Mouse (Mus musculus) NIH3T3 (cell line): Measurements from ENCODE around the gene Cited2.
A peak's percentile ranks its signal among the peaks of the same experiment; 100 is the strongest.

Experiments used
- DNase-seq: peaks from one replicate; pipeline ENCODE4 v3.0.0-alpha.2; 2012; ENCODE audit warnings: low read depth

Gene Cited2

DNA sequence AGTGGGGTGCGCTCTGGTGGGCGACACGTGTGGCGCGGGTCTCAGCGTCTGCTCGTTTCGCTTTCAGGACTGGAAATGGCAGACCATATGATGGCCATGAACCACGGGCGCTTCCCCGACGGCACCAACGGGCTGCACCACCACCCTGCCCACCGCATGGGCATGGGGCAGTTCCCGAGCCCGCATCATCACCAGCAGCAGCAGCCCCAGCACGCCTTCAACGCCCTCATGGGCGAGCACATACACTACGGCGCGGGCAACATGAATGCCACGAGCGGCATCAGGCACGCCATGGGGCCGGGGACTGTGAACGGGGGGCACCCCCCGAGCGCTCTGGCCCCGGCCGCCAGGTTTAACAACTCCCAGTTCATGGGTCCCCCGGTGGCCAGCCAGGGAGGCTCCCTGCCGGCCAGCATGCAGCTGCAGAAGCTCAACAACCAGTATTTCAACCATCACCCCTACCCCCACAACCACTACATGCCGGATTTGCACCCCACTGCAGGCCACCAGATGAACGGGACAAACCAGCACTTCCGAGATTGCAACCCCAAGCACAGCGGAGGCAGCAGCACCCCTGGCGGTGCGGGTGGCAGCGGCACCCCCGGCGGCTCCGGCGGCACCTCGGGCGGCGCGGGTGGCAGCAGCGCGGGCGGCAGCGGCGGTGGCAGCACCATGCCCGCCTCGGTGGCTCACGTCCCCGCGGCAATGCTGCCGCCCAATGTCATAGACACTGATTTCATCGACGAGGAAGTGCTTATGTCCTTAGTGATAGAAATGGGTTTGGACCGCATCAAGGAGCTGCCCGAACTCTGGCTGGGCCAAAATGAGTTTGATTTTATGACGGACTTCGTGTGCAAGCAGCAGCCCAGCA lies 1.1 kb downstream of the Cited2 start:
- DNase-seq, result peak; percentile 80

DNA sequence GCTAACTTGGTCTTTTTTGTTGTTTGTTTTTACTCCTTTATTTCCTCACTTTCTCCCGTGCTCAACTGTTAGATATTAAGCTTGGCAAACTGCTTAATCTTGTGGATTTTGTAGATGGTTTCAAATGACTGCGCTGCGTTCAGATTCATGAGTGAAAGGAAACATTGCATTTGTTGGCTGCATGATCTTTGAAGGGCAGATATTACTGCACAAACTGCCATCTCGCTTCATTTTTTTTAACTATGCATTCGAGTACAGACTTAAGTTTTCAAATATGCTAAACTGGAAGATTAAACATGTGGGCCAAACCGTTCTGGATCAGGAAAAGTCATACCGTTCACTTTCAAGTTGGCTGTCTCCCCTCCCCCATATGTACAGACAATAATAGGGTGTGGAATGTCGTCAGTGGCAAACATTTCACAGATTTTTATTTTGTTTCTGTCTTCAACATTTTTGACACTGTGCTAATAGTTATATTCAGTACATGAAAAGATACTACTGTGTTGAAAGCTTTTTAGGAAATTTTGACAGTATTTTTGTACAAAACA lies 2.1 kb downstream of the Cited2 start:
- peak; percentile 61 for DNase-seq

DNA sequence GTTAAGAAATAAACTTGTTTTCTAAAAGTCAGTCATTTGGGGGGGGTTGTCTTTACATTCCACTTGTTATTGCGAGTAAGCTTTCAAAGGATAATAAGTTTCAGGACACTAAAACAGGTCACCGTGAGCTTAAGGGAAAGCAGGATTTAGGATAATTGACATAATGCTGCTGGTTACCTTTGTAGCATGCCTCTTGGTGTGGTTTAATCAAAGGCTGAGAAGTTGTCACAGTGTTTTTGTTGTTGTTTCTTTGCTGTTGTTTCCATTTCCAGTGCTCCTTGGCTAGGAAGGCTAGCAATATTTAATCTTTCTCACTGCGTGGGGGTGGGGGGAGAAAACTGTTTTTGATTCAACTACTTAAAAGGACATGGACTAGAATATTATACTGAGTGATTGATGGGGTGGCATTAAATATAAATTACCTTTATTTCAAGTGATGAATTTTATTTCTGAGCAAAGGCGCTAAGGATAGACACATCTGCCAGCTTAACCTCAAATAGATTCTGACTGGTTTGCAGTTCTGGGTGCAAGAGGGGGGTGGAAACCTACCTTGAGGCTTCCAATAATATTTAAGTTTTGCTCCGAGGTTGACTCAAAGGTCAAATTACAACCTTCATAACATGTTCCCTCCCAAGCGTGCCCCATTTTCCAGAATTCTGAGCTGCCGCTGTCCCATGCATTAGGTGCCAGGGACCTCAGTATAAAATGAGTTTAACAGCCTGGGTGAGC lies 2.8 kb downstream of the Cited2 start:
- DNase-seq, result peak; percentile 51

DNA sequence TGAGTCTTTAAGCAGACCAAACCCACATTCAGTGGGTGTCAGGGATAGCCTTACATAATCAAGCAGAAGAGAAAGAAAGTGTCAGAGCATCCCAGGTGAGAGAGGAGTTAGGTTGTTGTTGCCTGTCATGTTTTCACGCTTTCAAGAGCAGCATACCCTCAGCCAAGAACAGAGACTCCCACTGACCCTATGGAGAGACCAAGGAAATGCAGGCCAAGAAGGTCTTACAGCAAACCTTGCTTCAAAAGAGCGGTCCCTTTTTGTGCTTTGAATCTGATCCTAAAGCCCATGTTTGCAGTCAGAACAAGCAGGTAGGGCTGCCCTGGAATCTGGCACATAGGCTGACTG lies 3.3 kb downstream of the Cited2 start:
- no peak for DNase-seq

DNA sequence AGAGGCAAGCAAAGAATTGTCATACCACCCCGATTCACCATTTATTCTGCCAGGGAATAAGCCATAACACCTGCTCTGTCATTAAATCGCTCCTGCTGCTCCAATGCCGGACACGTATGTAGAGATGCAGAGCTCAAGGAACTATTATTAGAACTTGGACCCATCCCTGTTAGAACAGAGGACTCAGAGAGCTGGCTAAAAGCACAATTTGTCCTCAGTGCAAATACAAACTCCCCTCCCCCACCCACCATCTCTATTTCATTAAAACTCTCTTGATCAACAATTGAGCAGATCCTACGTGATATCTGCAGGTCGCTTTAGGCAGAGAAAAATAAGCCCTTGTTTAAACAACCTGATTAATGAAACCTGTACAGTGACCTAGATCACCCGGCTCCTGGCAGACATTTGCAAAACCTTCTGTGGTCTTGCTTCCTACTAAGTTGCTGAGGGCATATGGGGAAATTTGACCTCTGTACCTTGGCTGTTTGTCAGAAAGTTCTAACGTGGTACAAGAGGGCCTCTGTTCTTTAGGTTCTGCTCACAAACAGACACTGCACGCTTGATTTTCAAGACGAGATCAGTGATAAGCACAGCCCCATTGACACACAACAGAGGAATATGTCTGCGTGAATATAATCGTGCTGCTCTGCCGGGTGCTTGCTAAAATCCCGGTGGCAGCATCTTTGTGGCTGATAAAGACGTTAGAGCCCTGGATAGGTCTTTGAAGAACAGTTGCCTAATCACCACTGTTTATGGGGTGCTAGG lies 4.3 kb downstream of the Cited2 start:
- DNase-seq, result peak; percentile 74

DNA sequence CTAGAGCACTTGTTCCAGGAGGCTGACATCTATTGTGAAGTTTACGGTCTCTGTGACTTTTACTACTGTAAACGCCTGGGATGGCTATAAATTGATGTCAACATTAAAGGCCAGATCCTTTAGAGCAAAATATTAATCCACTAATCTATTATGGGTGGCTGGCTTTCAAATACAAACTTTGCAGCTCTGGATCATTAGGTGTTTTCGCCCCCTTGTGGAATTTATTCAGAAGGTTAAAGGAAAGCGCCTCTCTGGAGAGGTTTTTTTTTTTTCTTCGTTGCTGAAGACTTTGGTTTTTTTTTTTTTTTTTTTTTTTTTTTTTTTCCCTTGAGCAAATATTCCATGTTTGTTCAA lies 4.9 kb downstream of the Cited2 start:
- DNase-seq, result peak; percentile 83

DNA sequence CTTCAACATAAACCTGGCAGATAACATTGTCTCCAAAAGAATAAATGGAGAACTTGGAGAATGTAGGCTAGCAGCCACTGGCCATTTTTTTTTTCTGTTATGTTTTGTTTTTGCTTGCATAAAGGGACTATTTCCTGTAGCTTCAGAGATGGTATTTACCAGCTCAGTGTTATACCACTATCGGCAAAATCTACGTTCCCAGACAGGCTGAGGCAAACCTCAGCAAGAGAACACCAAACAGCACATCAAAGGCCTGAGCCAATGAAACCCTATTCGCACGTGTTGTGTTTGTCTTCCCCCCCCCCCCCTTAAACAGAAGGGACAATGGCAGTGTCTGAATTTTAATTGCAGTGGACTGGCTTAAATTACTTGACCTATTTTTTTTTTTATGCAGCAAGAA lies 5.7 kb downstream of the Cited2 start:
- no peak for DNase-seq

DNA sequence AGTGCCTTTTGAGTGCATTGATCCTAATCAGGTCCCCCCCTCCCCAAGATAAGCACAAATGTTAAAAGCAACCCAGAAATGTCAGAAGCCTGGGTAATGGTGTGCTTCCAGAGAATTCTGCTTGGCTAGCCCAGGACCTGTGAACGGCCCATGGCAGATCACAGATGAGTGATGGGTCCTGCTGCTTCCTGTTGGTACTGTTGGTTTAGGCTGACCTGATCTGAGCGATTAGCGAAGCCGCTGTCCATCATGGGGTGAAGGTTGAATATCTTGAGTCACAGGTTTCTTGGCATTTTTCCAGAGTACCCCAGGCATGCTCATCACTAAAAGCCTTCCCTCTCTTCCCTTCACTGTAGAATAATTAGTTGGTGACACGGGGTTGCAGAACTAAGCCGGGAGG lies 6.5 kb downstream of the Cited2 start:
- DNase-seq, result no peak

DNA sequence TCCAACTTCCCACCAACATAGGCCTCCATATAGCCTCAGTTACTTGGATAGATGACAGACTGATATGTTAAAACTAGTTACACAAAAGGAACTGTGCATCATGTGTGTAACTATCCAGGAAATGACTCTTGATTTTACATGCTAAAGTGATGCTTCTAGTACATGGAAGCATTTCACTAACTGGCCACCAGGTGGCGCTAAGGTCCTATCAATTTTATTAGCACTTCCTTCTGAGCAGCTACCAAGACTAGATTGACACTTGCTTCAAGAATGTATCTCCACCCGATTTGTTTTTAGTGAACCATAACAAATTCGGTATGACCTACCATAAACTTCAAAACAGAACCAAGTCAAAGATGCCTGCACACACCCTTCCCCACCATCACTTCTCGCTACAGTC lies 10.0 kb downstream of the Cited2 start:
- peak; percentile 93 for DNase-seq

DNA sequence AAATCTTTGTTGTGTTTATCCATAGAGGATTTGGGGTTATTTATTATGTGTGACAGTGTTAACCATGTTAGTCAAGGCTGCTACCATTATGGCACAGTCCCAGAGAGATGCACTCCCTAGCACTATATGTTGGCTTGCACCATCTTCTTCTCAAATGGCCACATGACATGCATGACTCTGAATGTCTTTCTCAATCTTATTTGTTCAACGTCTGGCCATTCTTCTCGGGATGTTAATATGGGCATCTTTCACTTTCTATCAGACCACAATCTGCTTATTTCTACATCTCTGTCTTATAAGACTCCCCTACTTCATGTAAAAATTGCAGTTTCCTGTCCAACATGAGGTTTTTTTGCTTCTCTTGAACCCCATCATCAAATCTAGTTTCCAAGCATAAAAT lies 19.6 kb downstream of the Cited2 start:
- DNase-seq, result no peak

DNA sequence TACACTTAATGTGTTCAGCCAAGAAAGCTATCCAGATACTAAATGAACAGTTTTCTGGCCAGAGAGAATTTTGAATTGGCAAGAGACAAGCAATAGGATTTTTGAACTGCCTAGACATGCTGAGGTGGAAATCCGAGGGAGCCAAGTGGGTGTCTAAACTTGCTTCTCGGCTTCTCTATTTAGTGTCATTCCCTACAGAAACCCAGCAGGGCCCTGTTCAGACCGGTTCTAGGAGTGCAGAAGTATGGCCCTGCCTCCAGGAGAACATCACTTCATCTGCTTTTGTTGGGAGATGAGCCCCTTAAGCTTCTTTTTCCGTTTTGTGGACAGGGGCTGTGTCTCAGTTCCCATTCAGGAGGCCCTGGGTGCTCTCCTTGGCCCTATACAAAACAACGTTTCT lies 29.5 kb downstream of the Cited2 start:
- no peak for DNase-seq

DNA sequence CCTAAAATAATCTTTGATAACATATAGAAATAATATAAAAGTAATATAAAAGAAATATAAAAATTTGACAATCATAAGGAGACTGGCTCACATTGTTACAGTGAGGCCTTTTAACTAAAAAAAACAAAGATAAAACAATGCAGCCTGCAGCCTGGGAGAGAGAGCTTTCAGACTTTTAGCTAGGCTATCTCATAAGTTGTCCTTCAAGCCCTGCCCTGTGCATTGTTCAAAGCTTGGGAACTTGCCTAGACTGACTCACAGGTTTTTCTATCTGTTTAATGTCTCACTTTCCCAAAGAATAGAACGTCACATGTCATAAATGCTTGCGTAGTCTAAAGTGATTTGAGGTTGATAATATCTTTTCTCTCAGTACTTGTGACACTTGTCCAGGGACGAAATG lies 36.8 kb downstream of the Cited2 start:
- peak; percentile 4 for DNase-seq

DNA sequence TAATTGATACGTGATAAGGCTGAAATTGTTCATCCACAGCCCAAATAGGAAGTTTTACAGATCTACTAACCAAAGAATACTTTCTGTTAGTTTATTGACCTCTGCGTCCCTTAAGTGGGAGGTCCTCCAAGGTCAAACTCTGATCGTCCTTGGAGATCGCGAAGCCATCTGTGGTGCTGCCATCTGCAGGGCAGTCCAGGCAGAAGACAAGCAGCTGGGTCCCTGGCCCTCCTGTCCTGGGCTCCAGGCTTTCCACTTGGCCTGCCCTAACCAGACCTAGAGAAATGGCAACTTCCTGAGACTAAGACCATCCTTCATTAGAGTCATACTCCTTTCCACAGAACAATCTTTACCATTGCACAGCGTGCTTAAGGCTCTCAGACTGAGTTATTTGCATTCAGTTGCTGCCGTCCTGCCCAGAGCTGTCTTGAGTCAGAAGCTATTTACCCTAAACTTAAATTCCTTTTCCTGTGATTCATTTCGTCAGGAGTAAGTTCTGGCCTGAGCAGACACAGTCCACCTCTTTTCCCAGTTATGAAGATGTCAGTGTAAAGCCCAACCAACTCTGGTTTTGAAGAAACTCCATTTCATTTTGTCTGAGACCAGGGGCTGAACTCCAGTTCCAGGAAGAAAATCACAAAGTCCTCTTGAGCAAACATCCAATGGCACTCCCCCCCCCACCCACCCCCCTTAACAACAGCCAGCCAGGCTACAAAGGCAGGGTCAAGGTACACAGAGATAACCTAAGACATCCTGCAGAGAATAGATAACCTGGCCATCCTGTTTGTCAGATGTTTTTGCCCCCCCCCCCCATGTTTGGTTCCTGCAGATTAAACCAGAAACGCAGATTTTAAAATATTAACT lies 38.0 kb downstream of the Cited2 start:
- DNase-seq, result peak; percentile 76

DNA sequence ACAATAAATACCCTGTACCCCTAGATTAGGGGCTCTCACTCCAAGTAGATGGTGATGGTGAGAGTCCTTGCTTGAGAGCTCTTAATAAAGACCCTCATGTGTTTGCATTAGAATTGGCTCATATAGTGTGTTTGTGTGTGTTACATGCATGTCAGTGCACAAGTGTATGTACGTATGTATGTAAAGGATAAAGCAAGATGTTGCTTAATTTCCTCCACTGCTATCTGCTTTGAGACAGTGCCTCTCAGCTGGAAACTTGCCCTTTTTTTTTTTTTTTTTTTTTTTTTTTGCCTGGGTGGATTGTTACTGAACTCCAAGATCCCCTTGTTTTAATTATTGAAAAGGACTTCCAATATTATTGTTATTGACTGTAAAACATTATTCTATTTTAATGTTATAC lies 38.6 kb downstream of the Cited2 start:
- DNase-seq, result no peak

DNA sequence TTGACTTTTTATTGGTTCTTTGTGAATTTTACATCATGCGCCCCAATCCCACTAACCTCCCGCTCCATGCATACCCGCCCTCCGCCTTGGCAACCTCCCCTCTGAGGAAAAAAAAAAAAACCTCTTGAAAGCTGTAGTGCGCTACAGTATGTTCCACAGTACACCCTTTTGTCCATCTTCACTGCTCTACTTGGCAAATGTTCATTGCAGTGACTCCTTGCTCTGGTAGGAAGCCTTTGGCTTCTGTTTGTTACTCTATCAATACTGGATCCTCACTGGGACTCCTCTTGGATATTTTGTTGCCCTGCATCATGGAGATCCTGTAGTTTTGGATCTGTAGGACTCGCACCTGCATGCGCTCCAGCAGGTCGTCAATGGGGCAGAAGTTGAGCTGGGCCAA lies 39.9 kb downstream of the Cited2 start:
- DNase-seq, result peak; percentile 58

DNA sequence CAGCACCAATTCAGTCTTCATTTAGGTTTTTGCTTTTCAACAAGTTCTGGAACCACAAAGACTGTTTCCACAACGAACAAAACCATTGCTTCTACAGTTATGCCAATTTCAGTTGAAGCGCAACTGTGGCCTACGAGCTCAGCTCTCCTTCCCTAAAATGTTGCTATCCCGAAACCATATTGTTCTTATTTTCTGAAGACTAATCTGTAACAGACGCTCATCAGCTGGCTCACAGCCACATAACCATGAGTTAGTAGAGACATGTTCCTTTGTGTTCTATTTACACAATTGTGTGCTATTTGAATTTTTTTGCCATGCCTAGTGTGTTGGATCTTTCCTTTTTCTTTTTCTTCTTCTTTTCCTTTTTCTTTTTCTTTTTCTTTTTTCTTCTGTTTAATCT lies 46.8 kb downstream of the Cited2 start:
- DNase-seq, result peak; percentile 88

DNA sequence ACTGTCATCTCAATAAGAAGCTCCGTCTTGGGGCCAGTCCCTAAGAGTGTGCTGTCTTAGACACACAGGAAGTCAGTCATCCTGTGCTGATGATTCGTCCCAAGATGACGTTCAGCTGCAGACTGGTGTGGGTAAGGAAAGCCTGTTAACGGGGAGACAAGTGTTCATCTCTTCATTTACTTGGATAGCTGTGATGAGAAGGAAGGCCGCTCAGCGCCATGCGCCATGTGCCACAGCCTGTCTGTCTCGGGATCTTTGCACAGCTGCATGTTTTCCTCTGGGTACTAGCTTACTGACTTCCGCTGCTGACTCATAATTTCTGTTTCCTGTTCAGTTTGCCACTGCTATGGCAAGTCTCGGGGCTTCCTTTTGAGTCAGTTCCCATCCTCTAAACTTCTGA lies 49.3 kb downstream of the Cited2 start:
- no peak for DNase-seq

DNA sequence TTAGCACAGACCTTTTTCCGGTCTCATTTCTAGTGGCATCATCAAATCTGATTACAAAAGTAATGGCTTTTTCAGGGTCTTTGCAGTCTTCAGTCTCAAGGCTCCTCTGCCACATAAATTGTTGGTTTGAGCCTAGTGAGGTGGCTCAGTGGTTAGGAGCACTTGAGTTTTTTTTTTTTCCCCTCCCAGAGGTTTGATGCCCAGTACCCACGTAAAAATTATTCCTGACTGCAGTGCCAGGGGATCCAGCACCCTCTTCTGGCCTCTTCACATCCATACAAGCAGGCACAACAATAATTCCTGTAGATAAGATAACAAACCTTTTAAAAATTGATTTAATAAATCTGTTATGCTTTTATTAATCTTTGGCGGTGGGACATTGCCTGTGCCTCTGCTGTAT lies 51.3 kb downstream of the Cited2 start:
- DNase-seq, result no peak

DNA sequence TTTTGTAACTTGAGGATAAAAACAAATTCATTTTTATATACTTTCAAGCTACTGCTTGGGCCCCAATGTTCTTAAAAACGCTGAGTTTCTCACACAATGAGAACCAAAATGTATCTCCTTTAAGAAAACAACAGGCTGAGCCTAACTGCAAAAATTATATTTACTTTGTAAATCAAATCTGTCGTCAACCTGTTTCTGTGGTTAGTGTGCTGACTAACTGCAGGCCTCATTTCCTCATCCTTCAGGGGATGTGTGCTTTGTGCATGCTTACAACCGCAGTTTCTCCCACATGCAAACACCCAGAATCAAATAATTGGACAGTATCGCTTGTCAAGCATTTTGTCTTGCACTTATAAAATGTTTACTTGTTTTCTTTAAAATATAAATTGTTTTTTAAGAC lies 52.1 kb downstream of the Cited2 start:
- DNase-seq, result peak; percentile 70
